Mouse (Mus musculus) forebrain, embryonic 13.5 days (tissue): ENCODE measurements around the gene Map1b. TPM values are rescaled to one million over a fixed set of nuclear protein-coding genes. Genes with fewer than 3 reads are reported as not detected.

Experiments
- ATAC-seq: fragments of 200-750 bp; cut with Nextera tagmentation; 2 replicates; pipeline ENCODE4 v1.8.0; 2017
- H3K27ac ChIP-seq: fragments of 300-500 bp; sonication (generic); 2 replicates; pipeline ENCODE4 v1.5.1; 2015; ENCODE audit warnings: inconsistent platforms, mild to moderate bottlenecking, moderate library complexity
- H3K27me3 ChIP-seq: fragments of 300-500 bp; sonication (generic); 2 replicates; pipeline ENCODE4 v1.6.1; 2015; ENCODE audit warnings: mild to moderate bottlenecking, inconsistent platforms
- H3K36me3 ChIP-seq: fragments of 300-500 bp; sonication (generic); 2 replicates; pipeline ENCODE4 v1.6.1; 2015; ENCODE audit warnings: mild to moderate bottlenecking, inconsistent platforms; ENCODE audit not compliant: poor library complexity, severe bottlenecking
- H3K4me1 ChIP-seq: fragments of 300-500 bp; sonication (generic); 2 replicates; pipeline ENCODE4 v1.6.1; 2015; ENCODE audit warnings: inconsistent platforms
- H3K4me2 ChIP-seq: fragments of 300-500 bp; sonication (generic); 2 replicates; pipeline ENCODE4 v1.6.1; 2015; ENCODE audit warnings: inconsistent platforms, mild to moderate bottlenecking, moderate library complexity
- H3K4me3 ChIP-seq: fragments of 300-500 bp; sonication (generic); 2 replicates; pipeline ENCODE4 v1.5.1; 2015; ENCODE audit warnings: mild to moderate bottlenecking, inconsistent platforms
- H3K9ac ChIP-seq: fragments of 300-500 bp; sonication (generic); 2 replicates; pipeline ENCODE4 v1.6.1; 2015; ENCODE audit warnings: mild to moderate bottlenecking, inconsistent platforms
- H3K9me3 ChIP-seq: fragments of 300-500 bp; sonication (generic); replicated peaks from 2 replicates; pipeline ENCODE4 v1.6.1; 2016; ENCODE audit warnings: inconsistent platforms
- WGBS: fragments of 180-500 bp; shearing (Covaris S2); methylation state at CpG from one replicate; pipeline ENCODE4 v1.1.7; 2015; 5-methylcytosine and 5-hydroxymethylcytosine counted together
- polyA plus RNA-seq: library from polyadenylated mRNA; unstranded; fragments of >200 nt; fragmentation: Nextera tagmentation; extraction: Ambion mirVana; gene quantifications from 2 replicates; pipeline ENCODE4 v1.2.1, GENCODE M21; 2015

The Map1b gene
- polyA plus RNA-seq, 1 experiment from 2014 or later: 1,694 TPM

DNA sequence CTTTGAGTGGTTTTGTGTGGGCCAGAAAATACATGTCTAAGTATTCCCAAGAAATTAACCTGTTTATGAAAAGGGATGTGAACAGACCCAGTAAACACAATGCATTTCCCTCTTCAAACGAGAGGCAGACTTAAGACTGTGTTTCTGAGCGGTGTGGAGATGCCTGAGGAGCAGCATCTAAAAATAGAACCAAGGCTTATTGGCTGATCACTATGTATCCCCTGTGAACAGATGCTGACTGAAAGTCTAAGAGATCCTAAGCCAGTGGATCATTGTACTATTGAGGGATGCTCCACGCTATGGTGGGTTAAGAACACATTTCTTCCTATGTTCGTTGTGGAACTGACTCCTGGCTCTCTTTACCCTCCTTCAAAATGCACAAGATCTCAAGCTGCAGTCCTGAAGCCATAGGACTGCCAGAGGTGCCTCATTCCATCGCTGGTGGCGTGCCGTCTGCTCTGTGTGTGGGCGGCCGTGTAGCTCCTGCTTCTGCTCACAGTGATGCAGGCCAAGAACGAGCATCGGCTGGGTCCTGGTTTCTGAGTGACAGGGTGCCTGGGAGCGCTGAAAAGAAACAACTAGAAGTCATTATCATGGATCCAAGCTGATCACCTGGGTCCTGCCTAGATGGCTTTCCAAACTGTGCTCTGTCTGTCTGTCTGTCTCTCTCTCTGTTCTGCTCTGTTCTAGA, 34.5 kb upstream of the Map1b start:
- Histone ChIP-seq H3K27me3 (no peaks in the 10 kb centered on the region), H3K27ac (peak overlapping the region; percentile 21; the same call in 1 of the 2 replicates), H3K36me3 (no peaks in the 10 kb centered on the region), H3K4me2 (no peak overlapping the region), H3K9ac (no peak overlapping the region), H3K4me1 (peaks cover 22% of the 10 kb centered on the region), H3K4me3 (no peak overlapping the region), H3K9me3 (no peaks in the 10 kb centered on the region)
- WGBS: 53% methylated on average over 12 of the region's 12 CpGs
- ATAC-seq: peak; percentile 43; the same call in 1 of the 2 replicates

DNA sequence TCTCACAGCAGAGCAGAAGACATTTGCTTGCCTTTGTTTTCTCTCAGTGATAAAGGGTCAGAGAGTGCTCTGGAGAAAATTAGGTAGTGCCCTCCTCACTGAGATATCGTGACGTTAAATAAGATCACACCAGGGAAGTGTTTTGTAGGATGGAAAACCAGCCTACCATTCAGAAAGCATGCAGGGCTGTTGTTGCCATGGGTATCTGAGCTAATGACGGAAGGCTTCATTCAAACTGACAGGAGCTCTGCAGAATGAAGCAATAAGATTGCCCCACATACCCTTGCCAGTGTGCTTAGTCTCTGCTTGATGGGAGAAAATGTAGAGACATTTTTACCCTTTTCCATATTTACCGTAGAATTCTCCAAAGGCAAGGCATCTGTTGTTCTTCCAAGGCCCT, 33.7 kb upstream of the Map1b start:
- peaks cover 22% of the 10 kb centered on the region for H3K4me1 ChIP-seq
- no peak overlapping the region for H3K4me2 ChIP-seq
- no peaks in the 10 kb centered on the region for H3K27me3 ChIP-seq
- no peak overlapping the region for H3K4me3 ChIP-seq
- no peak for ATAC-seq
- H3K9ac ChIP-seq: no peak overlapping the region
- H3K27ac ChIP-seq: no peak overlapping the region; the same call in 1 of the 2 replicates
- no peaks in the 10 kb centered on the region for H3K36me3 ChIP-seq
- 40% methylated on average over 4 of the region's 4 CpGs for WGBS
- H3K9me3 ChIP-seq: no peaks in the 10 kb centered on the region

DNA sequence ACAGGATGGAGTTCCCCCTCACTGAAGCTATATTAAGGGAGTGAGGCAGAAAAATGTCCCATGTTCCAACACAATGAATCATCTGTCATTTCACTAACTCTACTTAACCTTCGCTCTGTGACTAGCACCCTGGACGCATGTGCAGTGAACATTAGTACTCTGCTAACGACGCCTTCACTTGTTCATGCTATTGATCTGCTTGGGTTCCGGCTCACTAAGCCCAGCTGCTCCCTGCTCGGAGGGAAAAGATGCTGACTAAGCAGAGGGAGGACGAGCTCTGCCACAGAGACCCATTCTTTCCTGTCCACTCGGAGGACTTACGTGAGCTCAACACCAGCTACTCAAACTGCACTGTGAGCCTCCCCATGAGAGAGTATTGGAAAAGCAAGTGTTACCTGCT, 33.2 kb upstream of the Map1b start:
- WGBS: 20% methylated on average over 9 of the region's 9 CpGs
- ATAC-seq: peak; percentile 50; the same call in 1 of the 2 replicates
- H3K27me3 ChIP-seq: no peaks in the 10 kb centered on the region
- H3K36me3 ChIP-seq: no peaks in the 10 kb centered on the region
- peaks cover 22% of the 10 kb centered on the region for H3K4me1 ChIP-seq
- no peaks in the 10 kb centered on the region for H3K9me3 ChIP-seq
- no peak overlapping the region for H3K9ac ChIP-seq
- peak overlapping the region; percentile 25; the same call in 1 of the 2 replicates for H3K4me2 ChIP-seq
- no peak overlapping the region; the same call in 1 of the 2 replicates for H3K27ac ChIP-seq
- no peak overlapping the region for H3K4me3 ChIP-seq

GRCm38 (mm10) chr13:99546832-99547231, 30.5 kb upstream of the Map1b start:
- Histone ChIP-seq H3K9me3 (no peaks in the 10 kb centered on the region), H3K27me3 (no peaks in the 10 kb centered on the region), H3K4me3 (no peak overlapping the region), H3K27ac (no peak overlapping the region), H3K4me1 (peaks cover 27% of the 10 kb centered on the region), H3K9ac (no peak overlapping the region), H3K4me2 (no peak overlapping the region), H3K36me3 (no peaks in the 10 kb centered on the region)
- 94% methylated on average over 5 of the region's 5 CpGs for WGBS
- ATAC-seq: no peak

DNA sequence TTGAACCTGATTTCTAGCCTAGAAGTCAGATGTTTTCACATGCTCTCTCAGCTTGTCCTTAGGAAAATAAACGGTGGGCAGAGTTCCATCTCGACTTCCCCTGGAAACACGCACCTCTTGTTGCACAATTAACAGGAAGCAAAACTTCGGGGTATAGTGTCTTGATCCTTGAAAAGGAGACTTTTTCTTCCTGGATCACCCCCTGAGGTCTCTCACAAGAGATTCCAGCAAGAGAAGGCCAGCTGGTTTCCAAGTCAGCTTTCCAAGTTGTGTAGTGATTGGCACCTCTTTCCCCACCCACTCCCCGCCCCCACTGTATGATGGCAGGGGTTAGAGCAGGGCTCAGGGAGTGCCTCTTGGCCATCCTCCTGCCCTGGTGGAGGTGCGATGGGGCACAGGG, 28.9 kb upstream of the Map1b start:
- Histone ChIP-seq H3K4me3 (no peak overlapping the region), H3K4me2 (no peak overlapping the region), H3K9ac (no peak overlapping the region), H3K27ac (no peak overlapping the region), H3K9me3 (no peaks in the 10 kb centered on the region), H3K36me3 (no peaks in the 10 kb centered on the region), H3K4me1 (peaks cover 23% of the 10 kb centered on the region), H3K27me3 (no peaks in the 10 kb centered on the region)
- 65% methylated on average over 6 of the region's 6 CpGs for WGBS
- no peak for ATAC-seq

- peak; percentile 71; the same call in 1 of the 2 replicates for ATAC-seq
- H3K4me1 ChIP-seq: peaks cover 23% of the 10 kb centered on the region
- peak overlapping the region; percentile 47 for H3K4me2 ChIP-seq
- H3K9me3 ChIP-seq: no peaks in the 10 kb centered on the region
- no peak overlapping the region for H3K27ac ChIP-seq
- H3K4me3 ChIP-seq: peak overlapping the region; percentile 19; the same call in 1 of the 2 replicates
- 27% methylated on average over 21 of the region's 21 CpGs for WGBS
- H3K27me3 ChIP-seq: no peaks in the 10 kb centered on the region
- no peak overlapping the region for H3K9ac ChIP-seq
- H3K36me3 ChIP-seq: no peaks in the 10 kb centered on the region
Measured at GRCm38 (mm10) chr13:99541429-99542267, 25.3 kb upstream of the Map1b start.

DNA sequence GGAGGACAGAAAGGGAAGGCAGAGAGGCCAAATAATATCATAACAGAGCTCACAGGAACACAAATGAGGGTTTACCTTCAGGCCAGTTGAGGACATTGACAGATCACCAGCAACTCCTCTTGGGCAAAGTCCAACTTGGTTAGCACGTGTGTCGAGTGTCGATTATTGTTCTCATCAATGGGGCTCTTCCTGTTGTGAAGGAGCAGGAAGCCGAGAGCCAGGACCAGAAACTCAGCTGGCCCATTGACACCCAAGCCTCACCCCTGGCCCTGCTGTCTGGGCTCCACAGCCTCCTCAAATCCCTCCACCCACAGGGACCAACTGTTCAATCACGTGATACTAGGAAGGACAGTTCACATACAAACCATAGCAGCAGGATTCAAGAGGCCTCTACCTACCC, 22.9 kb upstream of the Map1b start:
- H3K27me3 ChIP-seq: no peaks in the 10 kb centered on the region
- H3K27ac ChIP-seq: no peak overlapping the region
- WGBS: 87% methylated on average over 5 of the region's 5 CpGs
- H3K4me3 ChIP-seq: no peak overlapping the region
- no peak overlapping the region for H3K9ac ChIP-seq
- H3K4me2 ChIP-seq: no peak overlapping the region
- no peaks in the 10 kb centered on the region for H3K36me3 ChIP-seq
- peaks cover 23% of the 10 kb centered on the region for H3K4me1 ChIP-seq
- no peak for ATAC-seq
- H3K9me3 ChIP-seq: no peaks in the 10 kb centered on the region

GRCm38 (mm10) chr13:99538851-99539250, 22.5 kb upstream of the Map1b start:
- H3K27ac ChIP-seq: no peak overlapping the region
- peaks cover 23% of the 10 kb centered on the region for H3K4me1 ChIP-seq
- H3K4me3 ChIP-seq: no peak overlapping the region
- H3K9ac ChIP-seq: no peak overlapping the region
- no peaks in the 10 kb centered on the region for H3K27me3 ChIP-seq
- no peak for ATAC-seq
- 94% methylated on average over 11 of the region's 11 CpGs for WGBS
- H3K36me3 ChIP-seq: no peaks in the 10 kb centered on the region
- no peaks in the 10 kb centered on the region for H3K9me3 ChIP-seq
- no peak overlapping the region for H3K4me2 ChIP-seq

GRCm38 (mm10) chr13:99537908-99538513, 21.7 kb upstream of the Map1b start:
- H3K27me3 ChIP-seq: no peaks in the 10 kb centered on the region
- H3K36me3 ChIP-seq: no peaks in the 10 kb centered on the region
- H3K4me1 ChIP-seq: peaks cover 23% of the 10 kb centered on the region
- no peak overlapping the region for H3K9ac ChIP-seq
- WGBS: 20% methylated on average over 8 of the region's 8 CpGs
- peak overlapping the region; percentile 60; the same call in 1 of the 2 replicates for H3K27ac ChIP-seq
- no peaks in the 10 kb centered on the region for H3K9me3 ChIP-seq
- H3K4me2 ChIP-seq: peak overlapping the region; percentile 34
- no peak overlapping the region for H3K4me3 ChIP-seq
- no peak for ATAC-seq

DNA sequence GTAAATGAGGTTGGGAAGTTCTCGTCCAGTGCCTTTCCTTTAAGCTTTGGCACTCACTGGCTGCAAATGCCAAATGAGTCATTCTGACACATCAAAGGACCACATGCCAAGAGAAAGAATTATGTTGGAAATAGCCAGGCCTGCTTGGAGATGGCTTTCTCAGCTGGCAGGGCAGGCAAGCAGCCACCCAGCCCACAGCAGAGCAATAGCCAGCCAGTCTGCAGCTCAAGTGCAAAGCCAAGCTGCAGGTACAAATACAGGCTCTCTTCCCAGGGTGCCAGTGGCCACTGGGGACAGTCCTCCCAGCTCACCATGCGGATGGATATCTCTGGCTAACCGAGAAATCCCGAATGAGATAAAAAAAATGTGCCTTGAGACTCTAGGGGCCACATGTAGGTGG, 12.1 kb upstream of the Map1b start:
- Histone ChIP-seq H3K9me3 (no peaks in the 10 kb centered on the region), H3K4me1 (no peaks in the 10 kb centered on the region)
- 79% methylated on average over 4 of the region's 4 CpGs for WGBS

GRCm38 (mm10) chr13:99527936-99528335, 11.6 kb upstream of the Map1b start:
- H3K9ac ChIP-seq: no peak overlapping the region
- ATAC-seq: no peak
- H3K4me2 ChIP-seq: no peak overlapping the region
- H3K36me3 ChIP-seq: no peaks in the 10 kb centered on the region
- H3K4me3 ChIP-seq: no peak overlapping the region
- H3K27me3 ChIP-seq: no peaks in the 10 kb centered on the region
- H3K27ac ChIP-seq: no peak overlapping the region
- no peaks in the 10 kb centered on the region for H3K4me1 ChIP-seq
- no peaks in the 10 kb centered on the region for H3K9me3 ChIP-seq

More for the DNA sequence above, 12.1 kb upstream of the Map1b start:
- ATAC-seq: no peak
- no peaks in the 10 kb centered on the region for H3K36me3 ChIP-seq
- H3K4me3 ChIP-seq: no peak overlapping the region
- no peaks in the 10 kb centered on the region for H3K27me3 ChIP-seq
- H3K4me2 ChIP-seq: no peak overlapping the region
- no peak overlapping the region for H3K27ac ChIP-seq
- H3K9ac ChIP-seq: no peak overlapping the region; the same call in 1 of the 2 replicates

DNA sequence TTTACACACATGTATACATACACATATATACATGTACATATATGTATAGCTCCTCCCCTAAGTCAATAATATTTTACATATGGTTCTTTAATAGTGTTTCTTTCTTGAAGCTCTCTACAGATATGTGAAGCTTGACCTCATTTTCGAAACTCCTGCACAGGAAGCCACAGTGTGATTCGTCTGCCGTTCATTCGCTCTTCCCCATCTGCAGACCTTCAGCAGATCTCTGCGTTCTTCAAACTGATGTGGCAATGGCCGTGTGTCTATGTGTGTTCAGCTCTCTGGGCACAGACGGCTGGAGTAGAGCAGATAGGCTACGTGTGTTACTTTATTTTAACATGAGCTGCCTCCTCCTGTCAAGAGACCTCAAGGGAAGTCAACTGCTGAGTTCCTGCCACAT, 9.2 kb upstream of the Map1b start:
- Histone ChIP-seq H3K9ac (no peak overlapping the region), H3K9me3 (no peaks in the 10 kb centered on the region), H3K4me2 (no peak overlapping the region), H3K27ac (no peak overlapping the region), H3K27me3 (no peaks in the 10 kb centered on the region), H3K4me3 (no peak overlapping the region), H3K4me1 (no peaks in the 10 kb centered on the region), H3K36me3 (no peaks in the 10 kb centered on the region)
- WGBS: 85% methylated on average over 8 of the region's 8 CpGs
- ATAC-seq: no peak
